Mouse (Mus musculus) adrenal gland, postnatal 36 days (tissue): Measurements from ENCODE around the gene Creb3l4. TPM values are rescaled to one million over a fixed set of nuclear protein-coding genes. Genes with fewer than 3 reads are reported as not detected.

Experiments used
- DNase-seq, 2 experiments: peaks; one replicate each; pipeline ENCODE4 v3.0.0; 2021; ENCODE audit warnings: mixed read lengths in 1 of 2
- total RNA-seq, 2 experiments: library from RNA; stranded (reverse); gene quantifications; 2 replicates each; pipeline ENCODE4 v1.2.3; 2021

Gene Creb3l4
- total RNA-seq, 2 experiments from 2014 or later = 0.20 to 0.66 TPM

DNA sequence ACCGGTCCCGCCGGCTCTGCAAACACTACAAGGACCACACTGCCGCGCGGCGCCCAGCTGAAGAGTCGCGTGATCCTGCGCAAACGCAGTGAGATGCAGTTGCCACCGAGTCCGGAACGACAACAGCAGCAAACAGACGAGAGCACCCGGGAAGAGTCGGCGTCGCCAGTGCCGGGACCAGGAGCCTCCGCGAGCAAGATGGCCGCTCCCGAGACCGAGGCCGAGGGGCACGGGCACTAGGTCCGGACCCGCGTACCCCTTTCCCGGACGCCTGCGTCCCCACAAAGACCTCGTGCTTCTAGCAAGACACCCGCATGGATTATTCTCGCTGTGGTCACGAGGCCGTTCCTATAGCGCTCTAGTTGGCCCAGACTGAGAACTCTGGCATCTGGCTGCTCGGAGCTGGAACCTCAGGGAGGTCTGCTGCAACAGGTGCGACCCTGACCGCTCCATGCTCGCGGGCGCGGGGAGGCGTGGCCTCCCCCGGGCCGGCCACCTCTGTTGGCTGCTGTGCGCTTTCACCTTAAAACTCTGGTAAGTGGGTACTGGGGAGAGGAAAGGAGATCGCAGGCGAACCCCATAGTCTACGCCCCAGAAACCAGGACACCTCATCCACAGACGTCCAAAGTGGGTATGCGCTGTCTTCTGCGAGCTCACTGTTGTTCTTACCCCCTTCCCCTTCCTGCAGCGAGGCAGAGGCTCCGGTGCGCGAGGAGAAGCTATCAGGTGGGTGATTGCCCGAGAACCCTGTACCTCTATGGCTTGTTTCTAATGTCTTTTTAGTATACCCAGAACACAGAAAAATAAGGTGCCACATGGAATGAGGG lies 11.6 kb downstream of the Creb3l4 start, which contains the start of gene Jtb:
TSS of gene Jtb (plus strand) at position 91 of the 827 bp plus-strand sequence.
- DNase-seq = peak; percentile 95 to 96

DNA sequence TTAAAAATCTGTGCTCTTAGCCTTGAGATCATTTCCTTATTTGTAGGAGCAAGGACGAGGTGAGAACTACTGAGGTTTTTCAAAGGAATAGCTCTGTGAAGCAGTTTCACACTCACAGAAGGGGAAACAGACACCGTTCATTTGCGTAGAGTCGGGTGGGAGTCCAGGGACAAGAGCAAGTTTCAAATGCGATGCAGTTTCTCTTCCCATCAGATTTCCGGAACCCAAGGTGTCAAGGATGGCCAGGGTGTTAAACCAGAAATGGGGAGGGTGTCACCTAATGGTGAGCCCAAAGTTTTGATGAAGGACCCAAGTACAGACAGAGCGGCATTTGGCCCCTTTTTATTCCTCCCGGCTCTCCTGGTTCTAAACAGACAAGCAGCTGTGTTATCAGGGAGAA lies 12.2 kb downstream of the Creb3l4 start:
- DNase-seq = no peak

GRCm38 (mm10) chr3:90224331-90224730 lies 19.0 kb downstream of the Creb3l4 start:
- no peak for DNase-seq

DNA sequence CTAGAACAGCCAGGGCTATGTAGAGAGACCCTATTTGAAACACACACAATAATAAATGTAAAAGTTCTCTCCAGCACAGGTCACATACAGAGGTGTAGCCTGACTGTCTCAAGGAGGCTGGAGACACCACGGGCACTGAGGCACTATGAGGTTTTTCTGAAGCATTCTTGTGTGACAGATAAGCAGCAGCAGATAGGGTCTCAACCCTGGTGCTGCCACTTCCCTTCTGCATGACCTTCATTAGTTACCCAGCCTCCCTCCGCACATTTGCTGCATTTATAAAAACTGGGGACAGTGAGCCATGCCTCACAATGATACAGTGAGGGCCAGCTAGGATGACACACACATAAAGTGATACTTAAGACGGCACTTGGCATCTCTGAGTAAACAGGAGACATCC lies 20.4 kb downstream of the Creb3l4 start:
- no peak for DNase-seq

DNA sequence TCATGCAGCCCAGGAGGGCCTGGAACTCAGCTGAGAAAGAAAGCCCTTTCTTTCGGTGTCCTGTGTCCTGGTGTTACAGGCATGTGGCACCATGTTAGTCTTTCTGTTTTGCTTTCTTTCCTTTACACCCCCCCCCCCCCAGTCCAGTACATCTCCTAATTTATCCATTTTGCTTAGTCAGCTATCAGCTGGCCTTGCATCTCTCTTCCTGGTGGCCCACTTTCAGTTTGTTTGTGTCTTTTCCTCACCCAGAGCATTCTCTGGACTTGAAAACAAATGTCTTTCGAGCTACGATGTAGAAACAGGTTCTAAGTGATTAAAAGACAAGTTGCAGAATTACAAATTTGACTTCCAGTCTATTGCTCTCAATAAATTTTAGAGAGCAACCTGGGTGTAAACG lies 20.9 kb downstream of the Creb3l4 start:
- DNase-seq = no peak

DNA sequence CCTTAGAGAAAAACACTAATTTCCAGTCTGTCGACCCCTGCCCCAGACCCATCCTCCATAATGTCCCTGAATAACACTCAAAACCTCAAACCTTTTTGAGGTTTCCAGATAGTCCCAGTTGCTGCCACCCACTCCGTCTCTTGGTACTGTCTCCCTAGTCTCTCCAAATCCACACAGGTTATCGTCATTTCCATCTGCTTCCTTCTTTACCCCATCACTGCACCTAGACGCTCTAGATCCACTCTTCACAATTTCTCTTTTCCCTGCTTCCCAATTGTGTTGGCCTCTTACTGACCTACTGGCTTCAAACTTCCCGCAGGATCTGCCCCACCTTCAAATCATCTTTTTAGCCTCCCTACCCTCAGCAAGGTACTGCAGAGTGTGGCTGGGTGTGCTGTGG lies 22.2 kb downstream of the Creb3l4 start:
- no peak for DNase-seq

- DNase-seq = peak; percentile 92 to 93
Observed at GRCm38 (mm10) chr3:90220531-90220951, 22.8 kb downstream of the Creb3l4 start.

DNA sequence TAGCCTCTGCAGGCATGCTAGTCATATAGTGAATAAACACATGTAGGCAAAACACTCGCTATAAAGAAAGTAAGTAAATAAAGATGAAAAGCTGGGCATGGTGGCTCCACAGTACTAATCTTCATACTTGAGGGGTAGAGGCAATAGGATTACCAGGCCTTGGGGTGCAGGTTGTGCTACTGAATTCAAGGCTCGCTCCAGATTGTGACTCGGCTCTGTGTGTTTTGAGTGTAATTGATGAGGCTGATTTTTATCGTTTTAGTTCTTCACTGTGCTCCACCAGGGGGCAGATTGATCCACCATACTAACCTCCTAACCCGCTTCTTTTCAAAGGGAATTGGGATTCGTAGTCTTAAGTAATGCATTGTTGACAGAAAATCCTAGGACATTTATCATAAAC lies 23.2 kb downstream of the Creb3l4 start:
- peak; percentile 44 to 70 for DNase-seq

DNA sequence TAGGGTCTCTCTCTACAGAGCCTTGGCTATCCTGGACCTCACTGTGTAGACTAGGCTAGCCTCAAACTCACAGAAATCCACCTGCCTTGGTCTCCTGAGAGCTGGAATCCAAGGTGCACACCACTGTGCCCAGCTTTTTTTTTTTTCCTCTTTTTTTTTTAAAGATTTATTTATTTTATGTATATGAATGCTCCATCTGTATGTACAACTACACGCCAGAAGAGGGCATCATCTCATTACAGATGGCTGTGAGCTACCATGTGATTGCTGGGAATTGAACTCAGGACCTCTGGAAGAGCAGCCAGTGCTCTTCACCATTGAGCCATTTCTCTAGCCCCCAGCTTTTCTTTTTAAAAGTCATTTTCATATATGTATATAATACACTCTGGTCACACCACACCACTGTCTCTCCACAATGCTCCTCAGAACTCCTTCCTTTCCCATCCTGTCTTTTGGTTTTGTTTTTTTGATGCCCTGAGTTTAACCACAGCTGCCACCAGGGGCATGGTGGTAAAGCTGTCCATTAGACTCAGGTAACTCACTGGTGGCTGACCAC lies 27.4 kb downstream of the Creb3l4 start:
- no peak for DNase-seq

DNA sequence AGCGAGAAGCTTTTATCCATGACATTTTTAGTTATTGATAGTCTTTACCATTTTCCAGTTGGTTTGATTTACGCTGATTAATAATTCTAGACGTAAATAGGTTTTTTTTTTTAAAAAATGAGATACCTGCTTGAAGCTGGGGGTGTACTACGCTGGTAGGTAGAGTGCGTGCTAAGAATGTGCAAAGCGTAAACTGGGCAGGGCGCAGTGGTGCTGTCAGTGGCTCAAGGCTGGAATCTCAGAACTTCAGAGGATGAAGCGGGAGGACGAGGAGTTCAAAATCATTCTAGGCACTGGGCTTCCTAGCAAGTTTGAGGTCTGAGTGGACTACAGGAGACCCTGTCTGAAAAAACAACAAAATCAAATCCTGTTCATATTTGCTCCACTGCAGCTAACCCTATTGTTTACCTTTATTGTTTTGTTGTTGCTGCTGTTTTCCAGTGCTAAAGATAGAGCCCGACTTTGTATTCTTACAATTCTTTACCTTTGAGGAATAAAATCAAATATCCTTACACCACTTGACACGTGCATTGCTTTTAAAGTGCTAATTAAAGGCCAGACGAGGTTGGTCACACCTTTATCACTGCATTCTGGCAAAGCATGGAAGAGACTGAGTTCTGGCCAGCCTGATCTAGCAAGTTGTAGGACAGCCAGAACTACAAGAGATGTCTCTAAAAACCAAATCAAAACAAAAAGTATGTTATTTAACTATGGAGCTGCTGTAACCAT lies 29.2 kb downstream of the Creb3l4 start:
- peak; percentile 35 to 49 for DNase-seq

GRCm38 (mm10) chr3:90213377-90213866 lies 29.9 kb downstream of the Creb3l4 start, which contains the start of the genes Rps27 and Rab13:
Gene Rps27, minus strand, starts transcription at chr3:90213651.
Gene Rab13, plus strand, starts transcription at chr3:90213695.
- peak; percentile 84 to 87 for DNase-seq

GRCm38 (mm10) chr3:90212723-90213122 lies 30.6 kb downstream of the Creb3l4 start:
- no peak for DNase-seq

GRCm38 (mm10) chr3:90211475-90212398 lies 31.6 kb downstream of the Creb3l4 start:
- DNase-seq = no peak

GRCm38 (mm10) chr3:90209908-90210566 lies 33.3 kb downstream of the Creb3l4 start:
- DNase-seq = no peak

DNA sequence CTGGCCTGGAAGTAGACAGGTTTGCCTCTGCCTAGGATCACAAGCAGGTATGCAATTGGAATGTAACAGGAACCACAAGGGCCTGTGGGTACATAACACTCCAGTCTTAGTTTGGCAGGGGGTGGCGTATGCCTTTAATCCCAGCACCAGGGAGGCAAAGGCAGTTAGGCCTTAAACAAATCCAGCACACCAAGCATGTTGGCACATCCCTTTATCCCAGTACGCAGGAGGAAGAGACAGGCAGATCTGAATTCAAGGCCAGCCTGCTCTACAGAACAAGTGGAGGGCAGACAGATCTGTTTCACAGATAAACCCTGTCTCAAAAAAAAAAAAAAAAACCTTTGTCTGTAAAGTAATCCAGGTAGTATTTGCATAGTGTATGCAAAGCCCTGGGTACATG lies 34.6 kb downstream of the Creb3l4 start:
- DNase-seq = no peak

DNA sequence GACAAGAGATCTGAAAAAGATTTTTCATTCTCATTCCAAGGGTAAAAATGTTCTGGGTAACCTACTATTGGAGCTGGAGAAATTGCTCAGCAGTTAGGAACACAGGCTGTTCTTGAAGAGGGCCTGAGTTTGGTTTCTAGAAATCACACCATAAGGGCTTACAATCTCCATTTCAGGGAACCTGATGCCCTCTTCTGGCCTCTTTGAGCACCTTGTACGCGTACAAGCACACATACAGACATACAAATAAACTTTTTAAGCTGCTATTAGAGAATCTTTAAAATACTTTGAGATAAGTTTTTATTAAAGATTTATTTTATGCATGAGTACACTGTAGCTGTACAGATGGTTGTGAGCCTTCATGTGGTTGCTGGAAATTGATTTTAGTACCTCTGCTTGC lies 38.7 kb downstream of the Creb3l4 start:
- DNase-seq = no peak

DNA sequence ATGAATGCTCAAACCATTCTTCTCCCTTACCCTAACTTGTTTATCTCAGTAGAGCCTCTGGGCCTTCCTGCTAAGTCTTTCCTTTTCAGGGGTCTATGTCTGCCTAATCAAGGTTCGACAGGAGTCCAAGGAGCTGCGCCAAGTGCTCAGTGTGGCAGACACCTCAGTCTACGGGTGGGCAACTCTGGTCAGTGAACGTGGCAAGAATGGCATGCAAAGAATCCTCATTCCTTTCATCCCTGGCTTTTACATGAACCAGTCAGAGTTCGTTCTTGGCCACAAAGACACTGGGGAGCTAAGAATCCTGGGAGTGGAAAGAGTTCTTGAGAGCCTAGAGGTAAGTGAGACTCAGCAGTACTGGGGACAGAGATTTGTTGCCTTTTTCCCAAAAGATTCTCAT lies 39.7 kb downstream of the Creb3l4 start:
- DNase-seq = no peak

DNA sequence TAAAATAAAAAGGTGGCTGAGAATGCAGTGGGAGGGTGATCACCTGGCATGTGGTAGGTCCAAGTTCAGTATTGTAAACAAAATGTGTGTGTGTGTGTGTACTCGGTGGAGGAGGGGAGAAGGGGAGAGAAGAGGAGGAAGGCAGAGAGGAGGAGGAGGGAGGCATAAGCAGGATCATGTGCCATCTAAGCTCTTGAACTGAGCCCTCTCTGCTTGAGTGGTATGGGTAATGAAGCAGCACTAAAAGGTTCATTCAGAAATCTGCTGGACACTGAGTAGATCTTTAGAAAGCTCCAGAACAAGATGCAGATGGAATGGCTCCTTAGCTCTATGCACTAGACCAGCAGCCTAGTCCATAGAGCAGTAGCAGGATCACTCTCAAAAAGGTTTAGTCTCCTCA lies 40.4 kb downstream of the Creb3l4 start:
- no peak for DNase-seq

GRCm38 (mm10) chr3:90197548-90197947 lies 45.8 kb downstream of the Creb3l4 start:
- no peak for DNase-seq

GRCm38 (mm10) chr3:90195644-90196043 lies 47.7 kb downstream of the Creb3l4 start:
- peak; percentile 33 to 36 for DNase-seq

GRCm38 (mm10) chr3:90194759-90195158 lies 48.6 kb downstream of the Creb3l4 start:
- no peak for DNase-seq
